Mouse (Mus musculus) embryonic facial prominence, embryonic 14.5 days (tissue): Measurements from ENCODE around the gene Nek6. TPM values are rescaled to one million over a fixed set of nuclear protein-coding genes. Genes with fewer than 3 reads are reported as not detected.

Experiments
- ATAC-seq: fragments of 200-750 bp; cut with Nextera tagmentation; 2 replicates; pipeline ENCODE4 v1.8.0; 2017; ENCODE audit warnings: low read depth, moderate number of reproducible peaks, moderate TSS enrichment
- DNase-seq: peaks from one replicate; pipeline ENCODE4 v3.0.0-alpha.2; 2015; ENCODE audit warnings: low spot score
- H3K27ac ChIP-seq: fragments of 300-500 bp; sonication (generic); replicated peaks from 2 replicates; pipeline ENCODE4 v1.5.1; 2014; ENCODE audit warnings: low read depth, mild to moderate bottlenecking, low read length, moderate library complexity
- H3K27me3 ChIP-seq: fragments of 300-500 bp; sonication (generic); replicated peaks from 2 replicates; pipeline ENCODE4 v1.6.1; 2014; ENCODE audit warnings: low read length; ENCODE audit not compliant: control insufficient read depth, insufficient read depth
- H3K36me3 ChIP-seq: fragments of 300-500 bp; sonication (generic); 2 replicates; pipeline ENCODE4 v1.6.1; 2014; ENCODE audit warnings: low read length, mixed read lengths; ENCODE audit not compliant: control insufficient read depth, insufficient read depth
- H3K4me1 ChIP-seq: fragments of 300-500 bp; sonication (generic); 2 replicates; pipeline ENCODE4 v1.6.1; 2014; ENCODE audit warnings: antibody characterized with exemption, low read length; ENCODE audit not compliant: control insufficient read depth, insufficient read depth
- H3K4me2 ChIP-seq: fragments of 300-500 bp; sonication (generic); 2 replicates; pipeline ENCODE4 v1.6.1; 2014; ENCODE audit warnings: low read depth, mild to moderate bottlenecking, low read length, moderate library complexity, mixed read lengths
- H3K4me3 ChIP-seq: fragments of 300-500 bp; sonication (generic); 2 replicates; pipeline ENCODE4 v1.5.1; 2014; ENCODE audit warnings: low read depth, mild to moderate bottlenecking, low read length
- H3K9ac ChIP-seq: fragments of 300-500 bp; sonication (generic); 2 replicates; pipeline ENCODE4 v1.6.1; 2014; ENCODE audit warnings: low read depth, mild to moderate bottlenecking, low read length, moderate library complexity, mixed read lengths
- H3K9me3 ChIP-seq: fragments of 300-500 bp; sonication (generic); 2 replicates; pipeline ENCODE4 v1.6.1; 2016; ENCODE audit warnings: low read length; ENCODE audit not compliant: control insufficient read depth
- WGBS: fragments of 180-500 bp; shearing (Covaris S2); extraction: QIAGEN DNeasy Blood & Tissue Kit; methylation state at CpG from one replicate; pipeline ENCODE4 v1.1.7; 2014; 5-methylcytosine and 5-hydroxymethylcytosine counted together
- polyA plus RNA-seq: library from polyadenylated mRNA; unstranded; fragments of >200 nt; fragmentation: Nextera tagmentation; extraction: Ambion mirVana; gene quantifications from 2 replicates; pipeline ENCODE4 v1.2.1, GENCODE M21; 2014

Gene Nek6
- polyA plus RNA-seq, 1 experiment from 2014 or later: 95.1 TPM

DNA sequence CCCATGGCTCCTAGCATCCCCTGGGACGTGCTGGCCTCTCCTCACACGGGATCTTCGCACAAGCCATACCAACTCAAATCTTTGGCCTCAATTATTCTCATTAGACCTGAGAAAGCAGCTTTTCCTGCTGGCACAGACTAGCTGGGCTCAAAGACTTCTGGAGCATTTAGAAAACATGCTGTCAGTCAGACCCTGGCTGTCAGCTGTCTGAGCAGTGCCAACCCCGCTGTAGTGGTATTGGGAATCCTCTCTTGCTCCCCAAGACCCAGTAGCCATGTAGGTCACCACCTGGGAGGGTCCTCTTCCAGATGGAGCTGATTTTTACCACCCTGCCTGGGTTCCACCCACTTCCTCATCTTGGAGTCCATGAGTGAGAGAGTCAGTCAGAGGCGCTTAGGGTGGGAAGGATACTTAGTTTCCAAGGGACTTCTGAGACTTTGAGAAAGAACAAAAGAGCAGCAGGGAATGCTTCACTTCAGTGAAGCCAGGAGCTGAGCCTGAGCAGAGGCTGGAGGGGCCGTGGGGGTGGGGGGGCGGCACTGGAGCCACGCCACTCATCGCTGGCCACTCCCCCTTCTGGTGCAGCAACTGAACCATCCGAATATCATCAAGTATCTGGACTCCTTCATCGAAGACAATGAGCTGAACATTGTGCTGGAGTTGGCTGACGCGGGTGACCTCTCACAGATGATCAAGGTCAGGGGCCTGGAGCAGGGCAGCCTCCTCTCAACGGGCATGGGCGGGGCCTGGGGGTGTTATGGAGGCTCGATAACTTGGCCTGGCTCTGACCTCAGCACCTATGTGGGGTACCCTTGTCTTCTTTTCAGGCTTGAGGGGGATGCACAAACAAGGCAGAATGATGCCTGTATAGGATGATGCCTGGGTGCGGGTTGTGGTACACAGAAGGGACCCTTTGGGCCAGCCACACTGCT is 49.1 kb downstream of the Nek6 start:
- ATAC-seq (no peak), DNase-seq (no peak)
- no peaks in the 10 kb centered on the region for H3K9me3 ChIP-seq
- no peak overlapping the region for H3K27ac ChIP-seq
- no peak overlapping the region for H3K9ac ChIP-seq
- no peak overlapping the region for H3K4me3 ChIP-seq
- H3K4me1 ChIP-seq: no peaks in the 10 kb centered on the region
- WGBS: 66% methylated on average over 16 of the region's 17 CpGs
- no peak overlapping the region for H3K4me2 ChIP-seq
- H3K27me3 ChIP-seq: no peaks in the 10 kb centered on the region
- H3K36me3 ChIP-seq: peaks cover 59% of the 10 kb centered on the region

DNA sequence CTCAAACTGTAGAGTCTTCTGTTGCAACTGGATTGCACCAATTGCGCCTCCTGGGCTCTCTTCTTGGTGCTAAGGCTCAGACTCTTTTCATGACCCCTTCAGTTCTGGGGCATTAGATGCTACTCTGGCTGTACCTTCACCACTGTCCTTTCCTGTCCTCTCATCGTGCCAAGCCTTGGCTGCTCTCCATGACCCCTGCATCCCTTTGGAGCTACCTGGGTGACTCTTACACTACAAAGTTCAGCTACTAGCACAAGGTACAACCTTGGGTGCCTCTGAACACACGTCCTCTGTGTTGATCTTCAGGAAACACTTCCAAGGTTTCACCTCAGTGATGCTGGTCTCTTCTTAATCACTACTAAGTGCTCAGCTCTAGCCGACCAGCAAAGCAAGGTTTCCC is 51.2 kb downstream of the Nek6 start:
- H3K4me1 ChIP-seq: no peaks in the 10 kb centered on the region
- H3K27me3 ChIP-seq: no peaks in the 10 kb centered on the region
- no peak for DNase-seq
- peaks cover 60% of the 10 kb centered on the region for H3K36me3 ChIP-seq
- 86% methylated on average over 4 of the region's 4 CpGs for WGBS
- H3K9me3 ChIP-seq: no peaks in the 10 kb centered on the region
- H3K4me3 ChIP-seq: no peak overlapping the region
- H3K27ac ChIP-seq: no peak overlapping the region
- no peak overlapping the region for H3K9ac ChIP-seq
- ATAC-seq: no peak
- no peak overlapping the region for H3K4me2 ChIP-seq

DNA sequence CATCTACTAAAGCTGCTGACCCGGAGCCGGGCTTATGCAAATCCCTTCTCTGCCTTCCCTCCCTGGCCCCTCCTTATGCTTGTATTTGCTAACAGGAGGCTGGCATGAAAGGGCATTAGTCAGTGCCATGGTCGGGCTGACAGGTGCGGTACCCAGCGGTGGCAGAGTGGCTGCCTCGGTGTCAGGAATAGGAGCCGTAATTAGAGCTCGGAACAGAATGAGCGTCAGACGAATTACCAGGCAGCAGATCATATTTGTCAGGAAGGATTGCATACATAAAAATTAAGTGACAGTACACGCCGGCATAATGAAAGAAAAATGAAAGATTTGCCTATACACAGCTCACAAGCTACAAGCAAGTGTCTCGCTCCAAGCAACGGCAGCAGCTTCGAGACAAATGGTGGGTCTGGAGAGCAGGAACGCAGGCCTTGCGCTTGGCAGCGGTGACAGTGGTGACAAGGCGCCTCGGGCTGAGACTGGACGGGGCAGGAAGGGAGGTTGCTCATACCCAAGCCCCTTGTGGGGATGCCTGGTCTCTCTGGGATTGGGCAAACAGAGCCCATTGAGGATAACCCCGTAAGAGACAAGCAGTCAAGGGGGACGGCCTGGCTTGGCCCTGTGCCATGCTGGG is 60.6 kb downstream of the Nek6 start:
- Histone ChIP-seq H3K4me3 (no peak overlapping the region), H3K9ac (no peak overlapping the region), H3K4me2 (no peak overlapping the region), H3K9me3 (no peaks in the 10 kb centered on the region), H3K27me3 (no peaks in the 10 kb centered on the region), H3K36me3 (peaks cover 76% of the 10 kb centered on the region), H3K27ac (no peak overlapping the region), H3K4me1 (no peaks in the 10 kb centered on the region)
- WGBS: 89% methylated on average over 23 of the region's 23 CpGs
- no peak for DNase-seq
- no peak for ATAC-seq

DNA sequence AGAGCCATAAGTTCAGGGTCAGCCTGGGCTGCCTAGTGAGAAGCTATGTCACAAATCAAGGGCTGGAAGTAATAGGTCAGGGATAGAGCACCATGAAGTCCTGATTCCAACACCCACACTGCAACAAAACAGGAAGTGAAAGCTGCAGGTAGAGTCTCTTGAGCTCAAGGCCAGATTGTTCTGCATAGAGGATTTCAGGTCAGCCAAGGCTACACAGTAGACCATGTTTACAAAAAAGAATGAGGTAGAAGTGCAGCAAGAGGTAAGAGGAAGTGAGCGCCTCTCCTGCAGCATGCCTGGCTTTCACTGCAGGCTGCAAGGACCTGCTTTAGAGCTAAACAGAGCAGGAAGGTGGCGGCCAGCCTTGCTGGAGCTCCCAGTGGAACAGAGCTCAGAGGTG is 63.3 kb downstream of the Nek6 start:
- 85% methylated on average over 2 of the region's 2 CpGs for WGBS
- no peak for DNase-seq
- no peak overlapping the region for H3K9ac ChIP-seq
- no peaks in the 10 kb centered on the region for H3K9me3 ChIP-seq
- no peak overlapping the region for H3K27ac ChIP-seq
- no peak for ATAC-seq
- H3K4me1 ChIP-seq: no peaks in the 10 kb centered on the region
- no peak overlapping the region for H3K4me3 ChIP-seq
- H3K4me2 ChIP-seq: no peak overlapping the region
- H3K27me3 ChIP-seq: no peaks in the 10 kb centered on the region
- H3K36me3 ChIP-seq: peaks cover 79% of the 10 kb centered on the region

DNA sequence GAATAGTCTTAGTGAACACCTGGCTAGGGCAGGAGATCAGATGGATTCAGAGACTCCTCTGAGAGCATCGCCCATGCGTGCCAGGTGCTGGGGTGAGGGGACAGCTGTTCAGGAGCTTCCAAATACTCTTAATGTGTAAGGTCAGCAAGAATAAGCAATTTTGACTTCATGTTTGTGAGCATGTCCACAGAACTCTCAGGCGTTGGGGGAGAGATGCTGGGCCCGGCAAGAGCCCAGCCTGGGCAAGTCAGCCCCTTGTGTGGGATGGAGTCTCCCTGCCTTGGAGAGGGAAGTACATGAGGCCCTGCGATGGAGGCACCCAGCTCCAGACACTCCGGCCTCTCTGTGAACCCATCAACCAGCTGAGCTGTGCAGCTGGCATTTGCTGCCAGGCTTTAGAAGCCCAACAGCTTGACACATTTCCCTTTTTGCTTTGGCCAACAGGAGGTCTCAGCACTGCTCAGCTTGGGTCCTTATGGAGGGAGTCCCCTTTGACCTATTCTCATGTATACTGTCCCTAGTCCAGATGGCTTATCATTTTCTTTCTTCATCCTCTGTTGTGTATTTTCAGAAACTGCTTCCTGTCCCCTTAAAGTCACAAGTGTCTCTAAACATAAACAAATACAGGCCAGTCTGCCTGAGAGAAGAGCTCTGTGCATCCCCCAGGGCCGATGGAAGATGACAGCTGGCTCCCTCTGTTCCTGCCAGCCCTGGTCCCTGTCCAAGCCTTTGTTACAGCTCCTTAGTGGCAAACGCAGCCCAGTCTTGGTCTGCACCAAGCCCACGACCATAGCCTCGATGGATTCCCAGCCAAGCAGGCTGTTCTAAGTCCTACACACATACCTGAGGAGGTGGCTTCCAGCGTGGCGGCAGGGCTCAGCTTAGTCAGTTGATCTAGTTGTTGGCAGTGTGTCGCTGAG is 67.4 kb downstream of the Nek6 start:
- DNase-seq (peak; percentile 53), ATAC-seq (peak; percentile 59; the same call in 1 of the 2 replicates)
- H3K36me3 ChIP-seq: peaks cover 77% of the 10 kb centered on the region; the same call in 1 of the 2 replicates
- no peak overlapping the region for H3K4me2 ChIP-seq
- H3K4me1 ChIP-seq: no peaks in the 10 kb centered on the region
- H3K27ac ChIP-seq: no peak overlapping the region; the same call in 1 of the 2 replicates
- no peak overlapping the region for H3K4me3 ChIP-seq
- H3K9me3 ChIP-seq: no peaks in the 10 kb centered on the region
- WGBS: 73% methylated on average over 13 of the region's 13 CpGs
- no peaks in the 10 kb centered on the region for H3K27me3 ChIP-seq
- H3K9ac ChIP-seq: no peak overlapping the region

DNA sequence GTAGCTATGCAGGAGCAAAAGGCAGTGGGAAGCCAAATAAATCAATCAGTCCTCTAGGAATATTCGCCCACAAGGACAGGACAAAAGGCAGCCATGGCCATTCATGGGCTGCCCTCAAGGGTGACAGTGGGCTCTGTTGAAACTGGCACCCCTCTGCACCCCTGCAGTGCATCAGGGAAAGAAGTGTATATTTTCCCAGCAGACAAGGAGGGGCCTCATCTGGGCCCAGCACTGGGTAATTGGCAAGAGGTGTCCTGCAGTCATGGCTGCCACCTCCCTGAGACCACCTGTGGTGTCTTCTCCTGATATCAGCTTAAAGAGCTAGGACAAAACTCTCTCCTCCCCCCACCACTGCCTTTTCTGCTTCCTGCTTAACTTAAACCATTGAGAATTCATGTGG is 68.1 kb downstream of the Nek6 start:
- no peaks in the 10 kb centered on the region for H3K9me3 ChIP-seq
- no peak overlapping the region for H3K9ac ChIP-seq
- H3K4me2 ChIP-seq: no peak overlapping the region
- H3K4me1 ChIP-seq: no peaks in the 10 kb centered on the region
- 58% methylated on average over 1 of the region's 1 CpGs for WGBS
- ATAC-seq (no peak), DNase-seq (no peak)
- peaks cover 79% of the 10 kb centered on the region; the same call in 1 of the 2 replicates for H3K36me3 ChIP-seq
- no peak overlapping the region; the same call in 1 of the 2 replicates for H3K27ac ChIP-seq
- no peak overlapping the region for H3K4me3 ChIP-seq
- no peaks in the 10 kb centered on the region for H3K27me3 ChIP-seq

DNA sequence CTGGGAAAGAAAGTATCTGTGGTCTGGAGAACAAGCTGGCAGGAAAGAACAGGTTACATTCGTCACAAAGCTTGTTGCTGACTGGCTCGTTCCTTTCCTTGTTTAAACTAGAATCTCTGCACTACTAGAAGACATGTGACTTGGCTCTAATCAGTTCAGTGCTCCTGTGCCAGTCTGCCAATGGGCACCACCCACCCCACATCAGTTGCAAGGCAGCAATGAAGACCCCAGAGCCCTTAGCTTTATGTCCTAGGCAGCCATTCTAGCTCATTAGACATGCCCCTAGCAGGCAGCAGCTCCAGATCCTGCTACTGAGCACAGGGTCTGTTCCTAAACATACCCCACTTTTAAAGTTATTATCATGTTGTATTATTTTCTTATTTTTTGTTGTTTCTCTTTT is 72.5 kb downstream of the Nek6 start:
- WGBS: 81% methylated on average over 2 of the region's 2 CpGs
- Histone ChIP-seq H3K27ac (no peak overlapping the region), H3K27me3 (no peaks in the 10 kb centered on the region), H3K4me2 (no peak overlapping the region), H3K4me3 (no peak overlapping the region), H3K36me3 (peaks cover 82% of the 10 kb centered on the region), H3K4me1 (no peaks in the 10 kb centered on the region), H3K9ac (no peak overlapping the region), H3K9me3 (no peaks in the 10 kb centered on the region)
- DNase-seq (no peak), ATAC-seq (no peak)
